Comparison of ENCODE assay signal across 8 mouse cellular contexts in genomic region chr2:155728742-155729141, GRCm38 (mm10). TPM values are rescaled to one million over a fixed set of nuclear protein-coding genes. Genes with fewer than 3 reads are reported as not detected.
A peak's percentile ranks its signal among the peaks of the same experiment; 100 is the strongest.
DNase-seq lines count a peak whose midpoint lies in the region; ATAC-seq and TF ChIP-seq lines count a peak whose summit lies in the region.

No protein-coding gene starts in this region.

- H3K27ac ChIP-seq in heart, embryonic 14.5 days (replicated peaks in 1 of 2; ENCODE audit: control insufficient read depth in 1 of 2, insufficient read depth in 1 of 2, low read depth in 2 of 2, low read length in 2 of 2) = no peak overlapping the region
- H3K27ac ChIP-seq in heart, postnatal 0 days (ENCODE audit: low read depth) = no peak overlapping the region
- no peak overlapping the region for H3K27ac ChIP-seq in midbrain, embryonic 11.5 days (ENCODE audit: low read depth, low read length)

- TF ChIP-seq CTCF in G1E (IDR thresholded peaks at IDR 0.05; ENCODE audit: low read depth, low read length) = no peak
- no peak for TF ChIP-seq CTCF in heart, postnatal 0 days (IDR thresholded peaks at IDR 0.05; ENCODE audit: low read depth)

- no peak for TF ChIP-seq EP300 in heart, postnatal 0 days (IDR thresholded peaks at IDR 0.05; ENCODE audit: low read depth)

- H3K9me3 ChIP-seq in heart, embryonic 14.5 days (ENCODE audit: control insufficient read depth, low read length) = no peaks in the 10 kb centered on the region
- no peaks in the 10 kb centered on the region for H3K9me3 ChIP-seq in G1E (replicated peaks)
- H3K9me3 ChIP-seq in heart, postnatal 0 days (replicated peaks; ENCODE audit: control insufficient read depth, low read length) = no peaks in the 10 kb centered on the region
- no peaks in the 10 kb centered on the region for H3K9me3 ChIP-seq in midbrain, embryonic 11.5 days (ENCODE audit: control insufficient read depth, low read length)

- peak overlapping the region; percentile 77 to 83 for H3K4me3 ChIP-seq in heart, embryonic 14.5 days (ENCODE audit: control insufficient read depth in 1 of 2, insufficient read depth in 1 of 2, low read depth in 1 of 2, low read length in 2 of 2)
- H3K4me3 ChIP-seq in G1E (ENCODE audit: low read depth, low read length) = peak overlapping the region; percentile 99
- H3K4me3 ChIP-seq in heart, postnatal 0 days (ENCODE audit: low read depth, low read length) = peak overlapping the region; percentile 75
- peak overlapping the region; percentile 83 for H3K4me3 ChIP-seq in midbrain, embryonic 11.5 days (ENCODE audit: low read depth, low read length)

- H3K4me2 ChIP-seq in heart, embryonic 14.5 days (ENCODE audit: low read length) = peak overlapping the region; percentile 92
- peak overlapping the region; percentile 96 for H3K4me2 ChIP-seq in heart, postnatal 0 days (ENCODE audit: low read depth, low read length)
- peak overlapping the region; percentile 92 for H3K4me2 ChIP-seq in midbrain, embryonic 11.5 days

- no peaks in the 10 kb centered on the region; the same call in 1 of the 2 replicates for H3K36me3 ChIP-seq in heart, embryonic 14.5 days (ENCODE audit: control insufficient read depth, insufficient read depth, low read length)
- peaks cover 32% of the 10 kb centered on the region for H3K36me3 ChIP-seq in G1E (replicated peaks)
- H3K36me3 ChIP-seq in heart, postnatal 0 days (replicated peaks; ENCODE audit: control insufficient read depth, insufficient read depth, low read length) = no peaks in the 10 kb centered on the region
- H3K36me3 ChIP-seq in midbrain, embryonic 11.5 days (ENCODE audit: control insufficient read depth, insufficient read depth, low read length) = no peaks in the 10 kb centered on the region

- ATAC-seq in heart, embryonic 14.5 days (ENCODE audit: insufficient number of reproducible peaks, insufficient read depth, low FRiP score, low read depth) = no peak
- no peak for ATAC-seq in G1E (ENCODE audit: extremely low read depth, insufficient number of reproducible peaks, low FRiP score, poor library complexity, severe bottlenecking)
- peak; percentile 8; the same call in 1 of the 2 replicates for ATAC-seq in heart, postnatal 0 days (ENCODE audit: insufficient read depth, low read depth)
- no peak for ATAC-seq in midbrain, embryonic 11.5 days (ENCODE audit: low FRiP score)
- ATAC-seq in erythroid progenitor cell, adult 5-6 weeks (replicated peaks; ENCODE audit: low FRiP score, poor library complexity, severe bottlenecking) = no peak

- no peak for DNase-seq in heart, adult 9 months (ENCODE audit: low spot score in 2 of 2)
- DNase-seq in G1E (ENCODE audit: low spot score) = no peak
- no peak for DNase-seq in heart, postnatal 0 days (ENCODE audit: low spot score)
- DNase-seq in midbrain, embryonic 11.5 days (ENCODE audit: low spot score, missing footprints) = peak; percentile 83
- DNase-seq in layer of hippocampus, adult 11-12 months (ENCODE audit: low spot score) = no peak
- no peak for DNase-seq in adrenal gland, adult 8-10 months

- H3K27me3 ChIP-seq in heart, embryonic 14.5 days (ENCODE audit: control insufficient read depth, insufficient read depth, low read length) = no peaks in the 10 kb centered on the region
- no peaks in the 10 kb centered on the region for H3K27me3 ChIP-seq in G1E (ENCODE audit: insufficient read depth, low read length)
- no peaks in the 10 kb centered on the region for H3K27me3 ChIP-seq in heart, postnatal 0 days (ENCODE audit: control insufficient read depth, insufficient read depth, low read length)
- H3K27me3 ChIP-seq in midbrain, embryonic 11.5 days (ENCODE audit: control insufficient read depth, insufficient read depth, low read length) = no peaks in the 10 kb centered on the region

- 5% methylated on average over 15 of the region's 15 CpGs for WGBS in heart, embryonic 14.5 days
- WGBS in heart, postnatal 0 days = 5% methylated on average over 15 of the region's 15 CpGs
- 4% methylated on average over 15 of the region's 15 CpGs for WGBS in midbrain, embryonic 11.5 days

- H3K9ac ChIP-seq in heart, embryonic 14.5 days (ENCODE audit: low read length) = peak overlapping the region; percentile 78
- H3K9ac ChIP-seq in heart, postnatal 0 days (replicated peaks; ENCODE audit: low read depth, low read length) = peak overlapping the region; percentile 57
- H3K9ac ChIP-seq in midbrain, embryonic 11.5 days (ENCODE audit: low read length) = peak overlapping the region; percentile 81

- H3K4me1 ChIP-seq in heart, embryonic 14.5 days (ENCODE audit: control insufficient read depth in 2 of 2, insufficient read depth in 2 of 2, low read length in 2 of 2) = peaks cover 3 to 9% of the 10 kb centered on the region in 2 experiments
- H3K4me1 ChIP-seq in G1E (ENCODE audit: insufficient read depth, low read depth, low read length) = peaks cover 46% of the 10 kb centered on the region
- H3K4me1 ChIP-seq in heart, postnatal 0 days (ENCODE audit: control insufficient read depth, insufficient read depth) = peaks cover 6% of the 10 kb centered on the region
- H3K4me1 ChIP-seq in midbrain, embryonic 11.5 days (ENCODE audit: control insufficient read depth, insufficient read depth, low read length) = peaks cover 6% of the 10 kb centered on the region; the same call in 1 of the 2 replicates

RNA-seq across cellular contexts. Expression of gene Edem2, which starts 0.5 kb away (rescaled TPM):
- 25.4 and 28.7 TPM in 2 replicates for polyA plus RNA-seq in heart, embryonic 14.5 days (2014; fragmentation: Nextera tagmentation; extraction: Ambion mirVana)
- total RNA-seq in G1E (2014; fragmentation: Nextera tagmentation) = 36.9 and 42.3 TPM in 2 replicates
- 33.8 and 36.8 TPM in 2 replicates for total RNA-seq in G1E (2017)
- 38.3 and 48.3 TPM in 2 replicates for polyA plus RNA-seq in G1E (2012)
- total RNA-seq in heart, postnatal 0 days (2014; rRNA removed; ENCODE audit: low replicate concordance) = 9.7 and 18.4 TPM in 2 replicates
- polyA plus RNA-seq in heart, postnatal 0 days (2015; fragmentation: Nextera tagmentation; extraction: Ambion mirVana) = 14.8 and 18.1 TPM in 2 replicates
- 32.3 and 34.6 TPM in 2 replicates for polyA plus RNA-seq in midbrain, embryonic 11.5 days (2014; fragmentation: Nextera tagmentation; extraction: Ambion mirVana)
- 11.3 and 12.3 TPM in 2 replicates for total RNA-seq in erythroid progenitor cell, adult 5-6 weeks (2015; ENCODE audit: low replicate concordance)
- 6.2 and 6.7 TPM in 2 replicates for total RNA-seq in erythroid progenitor cell, adult 5-6 weeks (2017; ENCODE audit: low replicate concordance)
- 10 to 100 TPM; 41.1 to 65.1 (median 54.5) TPM for total RNA-seq in adrenal gland, adult 8-10 months (2022)

RNA-seq across cellular contexts. Expression of gene Gm17581, which starts 6.9 kb away (rescaled TPM):
- polyA plus RNA-seq in heart, embryonic 14.5 days (2014; fragmentation: Nextera tagmentation; extraction: Ambion mirVana) = not detected in 2 replicates
- total RNA-seq in G1E (2014; fragmentation: Nextera tagmentation) (not detected in 2 replicates), G1E (2017) (not detected in 2 replicates)
- polyA plus RNA-seq in G1E (2012) = not detected in 2 replicates
- total RNA-seq in heart, postnatal 0 days (2014; rRNA removed; ENCODE audit: low replicate concordance) = not detected in 2 replicates
- not detected in 2 replicates for polyA plus RNA-seq in heart, postnatal 0 days (2015; fragmentation: Nextera tagmentation; extraction: Ambion mirVana)
- polyA plus RNA-seq in midbrain, embryonic 11.5 days (2014; fragmentation: Nextera tagmentation; extraction: Ambion mirVana) = not detected in 2 replicates
- not detected in 2 replicates for total RNA-seq in erythroid progenitor cell, adult 5-6 weeks (2015; ENCODE audit: low replicate concordance)
- not detected in 2 replicates for total RNA-seq in erythroid progenitor cell, adult 5-6 weeks (2017; ENCODE audit: low replicate concordance)
- not detected for total RNA-seq in adrenal gland, adult 8-10 months (2022)

RNA-seq across cellular contexts. Expression of gene Procr, which starts 22.2 kb away (rescaled TPM):
- 6.7 and 8.0 TPM in 2 replicates for polyA plus RNA-seq in heart, embryonic 14.5 days (2014; fragmentation: Nextera tagmentation; extraction: Ambion mirVana)
- total RNA-seq in G1E (2014; fragmentation: Nextera tagmentation) (not detected in 2 replicates), G1E (2017) (0.12 and 1.5 TPM in 2 replicates)
- polyA plus RNA-seq in G1E (2012) = 0.07 and 0.15 TPM in 2 replicates
- total RNA-seq in heart, postnatal 0 days (2014; rRNA removed; ENCODE audit: low replicate concordance) = 3.4 and 9.3 TPM in 2 replicates
- 4.0 and 4.7 TPM in 2 replicates for polyA plus RNA-seq in heart, postnatal 0 days (2015; fragmentation: Nextera tagmentation; extraction: Ambion mirVana)
- polyA plus RNA-seq in midbrain, embryonic 11.5 days (2014; fragmentation: Nextera tagmentation; extraction: Ambion mirVana) = 2.4 and 3.2 TPM in 2 replicates
- not detected in 2 replicates for total RNA-seq in erythroid progenitor cell, adult 5-6 weeks (2015; ENCODE audit: low replicate concordance)
- not detected in 2 replicates for total RNA-seq in erythroid progenitor cell, adult 5-6 weeks (2017; ENCODE audit: low replicate concordance)
- 10 to 100 TPM; 26.6 to 47.2 (median 39.0) TPM for total RNA-seq in adrenal gland, adult 8-10 months (2022)

RNA-seq across cellular contexts. Expression of gene Trpc4ap, which starts 36.6 kb away (rescaled TPM):
- 94.3 and 108 TPM in 2 replicates for polyA plus RNA-seq in heart, embryonic 14.5 days (2014; fragmentation: Nextera tagmentation; extraction: Ambion mirVana)
- 104 and 110 TPM in 2 replicates for total RNA-seq in G1E (2014; fragmentation: Nextera tagmentation)
- 57.4 and 60.9 TPM in 2 replicates for total RNA-seq in G1E (2017)
- 80.5 and 82.2 TPM in 2 replicates for polyA plus RNA-seq in G1E (2012)
- 83.8 and 84.8 TPM in 2 replicates for total RNA-seq in heart, postnatal 0 days (2014; rRNA removed; ENCODE audit: low replicate concordance)
- polyA plus RNA-seq in heart, postnatal 0 days (2015; fragmentation: Nextera tagmentation; extraction: Ambion mirVana) = 67.0 and 70.5 TPM in 2 replicates
- polyA plus RNA-seq in midbrain, embryonic 11.5 days (2014; fragmentation: Nextera tagmentation; extraction: Ambion mirVana) = 138 and 144 TPM in 2 replicates
- 35.6 and 35.7 TPM in 2 replicates for total RNA-seq in erythroid progenitor cell, adult 5-6 weeks (2015; ENCODE audit: low replicate concordance)
- 19.7 and 49.9 TPM in 2 replicates for total RNA-seq in erythroid progenitor cell, adult 5-6 weeks (2017; ENCODE audit: low replicate concordance)
- 100 to 1,000 TPM; 137 to 164 (median 150) TPM for total RNA-seq in adrenal gland, adult 8-10 months (2022)

RNA-seq across cellular contexts. Expression of gene Mmp24, which starts 46.4 kb away (rescaled TPM):
- not detected in 2 replicates for polyA plus RNA-seq in heart, embryonic 14.5 days (2014; fragmentation: Nextera tagmentation; extraction: Ambion mirVana)
- not detected in 2 replicates for total RNA-seq in G1E (2014; fragmentation: Nextera tagmentation)
- total RNA-seq in G1E (2017) = 0.05 and 0.12 TPM in 2 replicates
- polyA plus RNA-seq in G1E (2012) = not detected in 2 replicates
- total RNA-seq in heart, postnatal 0 days (2014; rRNA removed; ENCODE audit: low replicate concordance) = 0.04 and 0.38 TPM in 2 replicates
- polyA plus RNA-seq in heart, postnatal 0 days (2015; fragmentation: Nextera tagmentation; extraction: Ambion mirVana) = 0.03 and 0.04 TPM in 2 replicates
- 2.0 and 2.1 TPM in 2 replicates for polyA plus RNA-seq in midbrain, embryonic 11.5 days (2014; fragmentation: Nextera tagmentation; extraction: Ambion mirVana)
- total RNA-seq in erythroid progenitor cell, adult 5-6 weeks (2015; ENCODE audit: low replicate concordance) = not detected in 2 replicates
- not detected in 2 replicates for total RNA-seq in erythroid progenitor cell, adult 5-6 weeks (2017; ENCODE audit: low replicate concordance)
- total RNA-seq in adrenal gland, adult 8-10 months (2022) = 1 to 10 TPM; 1.2 to 4.5 (median 2.6) TPM
